Mouse (Mus musculus) spleen, embryonic (tissue): ENCODE data around the gene Myt1l.

ENCODE experiments used
- CTCF ChIA-PET: fragments of 350-600 bp; sonication (Branson Sonifier 250); formaldehyde crosslinking; loops from one replicate; lab custom pipeline; 2022; lab: Charles Lee

The Myt1l gene

GRCm38 (mm10) chr12:29712795-29713721, 184.9 kb downstream of the Myt1l start:
- CTCF ChIA-PET = interaction anchor here (0.7 kb wide), 1 partner anchor 421 kb away, joined by 4 read pairs; no protein-coding TSS in a partner anchor

- CTCF ChIA-PET = no interaction called here
Measured at GRCm38 (mm10) chr12:29723722-29724338, 195.6 kb downstream of the Myt1l start.

- CTCF ChIA-PET = no interaction called here
Measured at GRCm38 (mm10) chr12:29728294-29728693, 200.1 kb downstream of the Myt1l start.

- CTCF ChIA-PET = no interaction called here
Measured at GRCm38 (mm10) chr12:29740346-29741025, 212.3 kb downstream of the Myt1l start.

- CTCF ChIA-PET = no interaction called here
Measured at GRCm38 (mm10) chr12:29741181-29741580, 213.0 kb downstream of the Myt1l start.

- CTCF ChIA-PET = no interaction called here
Measured at GRCm38 (mm10) chr12:29750604-29751128, 222.5 kb downstream of the Myt1l start.

GRCm38 (mm10) chr12:29755086-29755871, 227.1 kb downstream of the Myt1l start:
- CTCF ChIA-PET = no interaction called here

- CTCF ChIA-PET = no interaction called here
Measured at GRCm38 (mm10) chr12:29755872-29756265, 227.7 kb downstream of the Myt1l start.

GRCm38 (mm10) chr12:29760611-29761010, 232.4 kb downstream of the Myt1l start:
- CTCF ChIA-PET = no interaction called here

GRCm38 (mm10) chr12:29766158-29766557, 238.0 kb downstream of the Myt1l start:
- CTCF ChIA-PET = no interaction called here

GRCm38 (mm10) chr12:29771791-29772190, 243.6 kb downstream of the Myt1l start:
- CTCF ChIA-PET = no interaction called here

GRCm38 (mm10) chr12:29772401-29772800, 244.2 kb downstream of the Myt1l start:
- CTCF ChIA-PET = no interaction called here

- CTCF ChIA-PET = no interaction called here
Measured at GRCm38 (mm10) chr12:29778901-29779300, 250.7 kb downstream of the Myt1l start.

GRCm38 (mm10) chr12:29789319-29790050, 261.3 kb downstream of the Myt1l start:
- CTCF ChIA-PET = interaction anchor here (1.2 kb wide), 1 partner anchor 55 kb away, joined by 4 read pairs; no protein-coding TSS in a partner anchor

- CTCF ChIA-PET = interaction anchor here (1.2 kb wide), 1 partner anchor 54 kb away, joined by 4 read pairs; no protein-coding TSS in a partner anchor
Measured at GRCm38 (mm10) chr12:29790051-29790386, 261.8 kb downstream of the Myt1l start.

GRCm38 (mm10) chr12:29792998-29793397, 264.8 kb downstream of the Myt1l start:
- CTCF ChIA-PET = no interaction called here

GRCm38 (mm10) chr12:29795107-29795673, 267.0 kb downstream of the Myt1l start:
- CTCF ChIA-PET = no interaction called here

- CTCF ChIA-PET = no interaction called here
Measured at GRCm38 (mm10) chr12:29798595-29799391, 270.6 kb downstream of the Myt1l start.

GRCm38 (mm10) chr12:29806415-29806814, 278.2 kb downstream of the Myt1l start:
- CTCF ChIA-PET = no interaction called here
